Mouse (Mus musculus): Measurements from ENCODE around the gene Pcbp1. TPM values are rescaled to one million over a fixed set of nuclear protein-coding genes. Genes with fewer than 3 reads are reported as not detected.

Gene Pcbp1
- total and polyA plus RNA-seq, 3 experiments, result 74.2 to 385 TPM; not detected in 1

DNA sequence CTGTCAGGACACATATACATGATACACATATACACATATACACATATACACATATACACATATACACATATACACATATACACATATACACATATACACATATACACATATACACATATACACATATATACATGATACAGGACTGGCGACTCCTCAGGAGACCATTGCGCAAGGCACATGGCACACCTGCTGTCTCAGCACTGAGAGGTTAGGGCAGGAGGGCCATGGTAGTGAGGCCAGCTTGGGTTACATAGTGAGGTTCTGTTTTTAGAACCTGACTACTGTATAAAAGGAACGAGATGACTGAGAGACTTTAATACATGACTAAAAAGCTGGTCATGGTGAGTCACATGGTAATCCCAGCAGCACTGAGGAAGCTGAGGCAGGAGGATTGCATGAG is 48.4 kb upstream of the Pcbp1 start:
- H3K4me1 ChIP-seq (ENCODE audit: control insufficient read depth in 1 of 2, insufficient read depth in 2 of 2, low read length in 2 of 2), result peaks cover 11 to 25% of the 10 kb centered on the region in 2 experiments
- DNase-seq (ENCODE audit: low read depth, low spot score), result no peak

DNA sequence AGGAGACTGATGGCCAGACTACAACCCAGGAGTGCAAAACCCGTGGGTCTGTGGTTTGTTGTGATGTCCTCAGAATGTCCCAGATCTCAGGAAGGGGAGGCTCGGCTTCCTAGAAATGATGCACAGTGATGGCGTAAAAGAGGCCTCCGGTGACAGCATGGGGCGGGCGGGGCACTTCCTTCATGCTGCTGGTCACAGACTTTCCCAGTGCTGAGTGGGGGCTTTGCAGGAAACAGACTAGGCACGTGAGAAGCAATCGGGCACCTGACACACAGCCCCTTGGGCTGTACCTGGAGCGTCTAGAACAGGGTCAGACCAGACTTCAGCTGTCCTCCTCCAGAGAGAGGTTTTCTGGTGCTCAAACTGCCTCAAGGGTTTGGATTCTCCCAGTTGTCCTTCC is 44.7 kb upstream of the Pcbp1 start:
- Histone ChIP-seq H3K9ac (ENCODE audit: control insufficient read depth, low read depth, low read length, poor library complexity, severe bottlenecking) (peak overlapping the region; percentile 39), H3K4me3 (ENCODE audit: control insufficient read depth in 1 of 2, insufficient read depth in 1 of 2, low read depth in 2 of 2, low read length in 2 of 2) (peak overlapping the region in 1 of 2 experiments; percentile 5; a peak in 1 of 4 replicates), H3K79me2 (ENCODE audit: control insufficient read depth, insufficient read depth, low read length, poor library complexity) (no peaks in the 10 kb centered on the region), H3K27me3 (ENCODE audit: control insufficient read depth in 1 of 2, insufficient read depth in 2 of 2, low read length in 2 of 2) (no peaks in the 10 kb centered on the region), H3K4me1 (ENCODE audit: control insufficient read depth in 1 of 2, insufficient read depth in 2 of 2, low read length in 2 of 2) (peaks cover 7 to 24% of the 10 kb centered on the region in 2 experiments), H3K9me3 (replicated peaks; ENCODE audit: insufficient read depth, low read length) (no peaks in the 10 kb centered on the region), H3K36me3 (ENCODE audit: control insufficient read depth in 1 of 2, insufficient read depth in 2 of 2, low read length in 2 of 2) (peaks cover 0 to 9% of the 10 kb centered on the region in 2 experiments; a peak in 2 of 4 replicates), H3K27ac (ENCODE audit: control insufficient read depth, low read depth, low read length) (peak overlapping the region; percentile 1; the same call in 1 of the 2 replicates)
- TF ChIP-seq BHLHE40 (IDR thresholded peaks at IDR 0.05; ENCODE audit: borderline replicate concordance, low read depth, low read length), result peak; percentile 89
- no peak for TF ChIP-seq E2F4 (IDR thresholded peaks at IDR 0.05; ENCODE audit: borderline replicate concordance, low read depth, low read length)
- no peak for TF ChIP-seq ZNF384 (IDR thresholded peaks at IDR 0.05; ENCODE audit: low read depth, low read length)
- TF ChIP-seq EP300 (IDR thresholded peaks at IDR 0.05; ENCODE audit: low read depth in 1 of 2, low read length in 2 of 2), result 0 out of 4 replicates have a peak, but pooled peaks of 1 of the 2 experiments have one; percentile 16
- 0 out of 2 replicates have a peak, but pooled peaks have one; percentile 12 for TF ChIP-seq HCFC1 (IDR thresholded peaks at IDR 0.05; ENCODE audit: low read depth, low read length)
- peak; percentile 45; the same call in 1 of the 2 replicates for TF ChIP-seq USF1 (IDR thresholded peaks at IDR 0.05; ENCODE audit: low read depth, low read length)
- DNase-seq (ENCODE audit: low read depth, low spot score), result peak; percentile 53

More for the DNA sequence above, 48.4 kb upstream of the Pcbp1 start:
- H3K9ac ChIP-seq (ENCODE audit: control insufficient read depth, low read depth, low read length, poor library complexity, severe bottlenecking), result no peak overlapping the region
- H3K9me3 ChIP-seq (replicated peaks; ENCODE audit: insufficient read depth, low read length), result no peaks in the 10 kb centered on the region
- no peaks in the 10 kb centered on the region for H3K27me3 ChIP-seq (ENCODE audit: control insufficient read depth in 1 of 2, insufficient read depth in 2 of 2, low read length in 2 of 2)
- no peaks in the 10 kb centered on the region for H3K79me2 ChIP-seq (ENCODE audit: control insufficient read depth, insufficient read depth, low read length, poor library complexity)
- TF ChIP-seq TAL1 (IDR thresholded peaks at IDR 0.05; ENCODE audit: low read length) (no peak), KAT2A (conservative IDR thresholded peaks at IDR 0.05; ENCODE audit: low read depth, low read length) (no peak), POLR2AphosphoS5 (IDR thresholded peaks at IDR 0.05; ENCODE audit: borderline replicate concordance, low read depth, low read length) (no peak)
- H3K4me3 ChIP-seq (ENCODE audit: control insufficient read depth in 1 of 2, insufficient read depth in 1 of 2, low read depth in 2 of 2, low read length in 2 of 2), result no peak overlapping the region
- no peak overlapping the region for H3K27ac ChIP-seq (ENCODE audit: control insufficient read depth, low read depth, low read length)
- peaks cover 0 to 9% of the 10 kb centered on the region in 2 experiments; a peak in 2 of 4 replicates for H3K36me3 ChIP-seq (ENCODE audit: control insufficient read depth in 1 of 2, insufficient read depth in 2 of 2, low read length in 2 of 2)

DNA sequence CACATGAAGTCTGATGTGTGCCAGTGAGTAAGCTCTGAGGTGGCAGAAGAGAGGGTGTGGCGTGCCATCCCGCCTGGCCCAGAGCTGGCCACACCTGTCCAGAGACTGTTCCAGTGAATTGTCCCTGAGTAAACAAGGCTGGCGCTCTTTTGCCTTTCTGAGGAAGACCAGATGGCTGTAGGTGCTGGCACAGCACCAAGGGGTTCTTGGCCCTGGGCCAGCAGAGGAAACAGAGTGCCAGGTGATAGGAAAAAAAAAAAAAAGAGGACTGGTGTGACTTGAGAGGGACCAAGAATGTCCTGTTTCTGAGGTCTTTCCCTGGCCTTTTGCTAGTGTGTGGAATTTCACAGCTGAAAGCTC is 43.3 kb upstream of the Pcbp1 start:
- DNase-seq (ENCODE audit: low read depth, low spot score), result peak; percentile 61
- Histone ChIP-seq H3K4me1 (ENCODE audit: control insufficient read depth in 1 of 2, insufficient read depth in 2 of 2, low read length in 2 of 2) (peaks cover 7 to 24% of the 10 kb centered on the region in 2 experiments), H3K79me2 (ENCODE audit: control insufficient read depth, insufficient read depth, low read length, poor library complexity) (no peaks in the 10 kb centered on the region), H3K27me3 (ENCODE audit: control insufficient read depth in 1 of 2, insufficient read depth in 2 of 2, low read length in 2 of 2) (no peaks in the 10 kb centered on the region), H3K4me3 (ENCODE audit: control insufficient read depth in 1 of 2, insufficient read depth in 1 of 2, low read depth in 2 of 2, low read length in 2 of 2) (no peak overlapping the region), H3K36me3 (ENCODE audit: control insufficient read depth in 1 of 2, insufficient read depth in 2 of 2, low read length in 2 of 2) (peaks cover 0 to 9% of the 10 kb centered on the region in 2 experiments; a peak in 2 of 4 replicates), H3K27ac (ENCODE audit: control insufficient read depth, low read depth, low read length) (no peak overlapping the region), H3K9ac (ENCODE audit: control insufficient read depth, low read depth, low read length, poor library complexity, severe bottlenecking) (no peak overlapping the region), H3K9me3 (replicated peaks; ENCODE audit: insufficient read depth, low read length) (no peaks in the 10 kb centered on the region)
- TF ChIP-seq TAL1 (IDR thresholded peaks at IDR 0.05; ENCODE audit: low read length), result peak; percentile 25; the same call in 1 of the 2 replicates
- peak; percentile 27 to 58; a peak in 3 of 4 replicates for TF ChIP-seq EP300 (IDR thresholded peaks at IDR 0.05; ENCODE audit: low read depth in 1 of 2, low read length in 2 of 2)
- TF ChIP-seq HCFC1 (IDR thresholded peaks at IDR 0.05; ENCODE audit: low read depth, low read length), result no peak
- TF ChIP-seq ZNF384 (IDR thresholded peaks at IDR 0.05; ENCODE audit: low read depth, low read length), result peak; percentile 93
- TF ChIP-seq ETS1 (IDR thresholded peaks at IDR 0.05; ENCODE audit: low read depth, low read length), result peak; percentile 68
- TF ChIP-seq MXI1 (IDR thresholded peaks at IDR 0.05; ENCODE audit: low read depth, low read length), result no peak
- TF ChIP-seq SIN3A (IDR thresholded peaks at IDR 0.05; ENCODE audit: low read length), result 0 out of 2 replicates have a peak, but pooled peaks have one; percentile 39
- peak; percentile 51; the same call in 1 of the 2 replicates for TF ChIP-seq TCF12 (IDR thresholded peaks at IDR 0.05; ENCODE audit: low read depth, low read length)
